Mouse (Mus musculus) frontal cortex, postnatal 36 days (tissue): ENCODE data around the gene Rtn4r.
"Not testable (repeated sequence)": the region's sequence is repeated elsewhere in the genome, so short reads cannot be mapped to it uniquely, and the experiment has no call there.

Source experiments
- DNase-seq, 2 experiments: peaks; one replicate each; pipeline ENCODE4 v3.0.0; 2022; ENCODE audit warnings: low spot score in 2 of 2

The Rtn4r gene

GRCm38 (mm10) chr16:18194208-18194985 lies 67.0 kb downstream of the Rtn4r start:
- peak in 1 of 2 experiments; percentile 47 for DNase-seq

GRCm38 (mm10) chr16:18195068-18195467 lies 67.6 kb downstream of the Rtn4r start:
- peak; percentile 82 to 84 for DNase-seq

GRCm38 (mm10) chr16:18195561-18195960 lies 68.1 kb downstream of the Rtn4r start:
- DNase-seq, result not testable (repeated sequence)

- no peak for DNase-seq
These were observed 70.4 kb downstream of the Rtn4r start for GRCm38 (mm10) chr16:18197881-18198280.

- DNase-seq, result no peak
These were observed 71.1 kb downstream of the Rtn4r start for GRCm38 (mm10) chr16:18198365-18199098.

- no peak for DNase-seq
These were observed 72.6 kb downstream of the Rtn4r start for GRCm38 (mm10) chr16:18200062-18200461.

GRCm38 (mm10) chr16:18201620-18202019 lies 74.2 kb downstream of the Rtn4r start:
- DNase-seq, result no peak
